Mouse (Mus musculus) heart, adult 9 months (tissue): ENCODE results near the gene B430306N03Rik.

ENCODE experiments used
- DNase-seq, 2 experiments: peaks; one replicate each; pipeline ENCODE4 v3.0.0; 2022; ENCODE audit warnings: low spot score in 2 of 2

The B430306N03Rik gene

DNA sequence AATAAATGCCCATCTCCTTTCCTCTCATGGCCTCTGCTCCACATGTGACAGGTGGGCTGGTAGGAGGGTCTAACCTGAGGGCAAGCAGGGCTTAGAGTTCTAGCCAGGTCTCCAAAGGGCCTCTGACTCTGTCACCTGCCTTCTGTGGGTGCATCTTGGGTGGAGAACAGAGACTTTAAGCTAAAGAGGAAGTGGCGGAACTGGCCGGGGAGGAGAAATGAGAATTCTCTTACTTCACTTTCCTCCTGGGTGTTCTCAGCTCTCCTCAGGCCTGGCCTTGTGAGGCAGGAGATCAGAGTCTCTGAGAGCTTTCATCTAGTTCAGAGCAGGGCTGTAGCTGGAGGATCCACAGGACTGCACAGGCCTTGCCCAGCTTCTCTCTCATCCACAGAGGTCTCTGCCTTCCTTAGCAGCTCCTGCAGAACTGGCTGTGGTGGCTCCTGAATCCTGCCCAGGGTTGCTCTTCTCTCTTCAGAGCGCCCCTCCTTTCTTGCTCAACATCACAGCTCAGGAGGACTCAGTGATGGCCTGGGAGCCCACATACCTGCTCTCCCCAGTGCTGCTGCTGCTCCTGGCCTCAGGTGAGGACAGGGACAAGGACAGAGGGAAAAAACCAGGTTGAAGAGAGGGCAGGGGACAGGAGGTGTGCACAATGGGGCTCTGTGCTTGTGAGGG lies at the start of gene B430306N03Rik:
B430306N03Rik (plus strand) TSS at position 237 of the 675 bp plus-strand sequence.
- DNase-seq: peak in 1 of 2 experiments; percentile 19

- no peak for DNase-seq
Observed at GRCm38 (mm10) chr17:48266610-48267304, 49.2 kb upstream of the B430306N03Rik start.

DNA sequence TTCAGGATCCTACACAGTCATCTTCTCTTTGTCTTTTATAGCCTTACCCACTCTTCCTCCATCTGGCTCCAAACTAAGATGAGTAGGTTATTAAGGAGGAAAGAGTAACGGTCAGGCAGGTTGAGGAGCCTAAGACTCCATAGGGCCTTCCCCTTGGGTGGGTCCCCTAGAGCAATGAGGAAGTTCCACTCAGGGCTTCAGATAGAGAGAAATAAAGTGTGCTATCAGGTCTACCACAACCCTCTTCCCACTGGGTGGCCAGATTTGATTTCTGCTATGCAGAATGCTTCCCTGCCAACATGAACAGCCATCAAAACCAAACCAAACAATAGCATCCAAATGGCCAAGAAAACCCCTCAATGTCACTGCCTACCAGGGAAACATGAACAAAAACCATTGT lies 48.4 kb upstream of the B430306N03Rik start:
- DNase-seq: no peak

DNA sequence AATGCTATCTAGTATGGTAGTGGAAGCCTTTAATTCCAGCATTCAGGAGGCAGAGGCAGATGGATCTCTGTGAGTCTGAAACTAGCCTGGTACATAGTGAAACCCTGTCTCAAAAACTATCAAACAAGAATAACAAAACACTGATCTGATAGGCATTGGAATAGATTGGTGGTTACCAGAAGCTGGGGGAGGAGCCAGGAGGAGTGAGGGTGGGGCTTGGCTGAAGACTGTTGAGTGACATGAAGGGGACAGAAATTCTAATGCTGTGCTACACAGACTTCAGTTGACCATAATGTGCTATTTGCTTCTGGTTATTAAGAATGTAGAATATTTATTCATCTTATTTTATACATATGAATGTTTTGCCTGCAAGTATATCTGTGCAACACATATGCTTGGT lies 47.7 kb upstream of the B430306N03Rik start:
- DNase-seq: no peak

DNA sequence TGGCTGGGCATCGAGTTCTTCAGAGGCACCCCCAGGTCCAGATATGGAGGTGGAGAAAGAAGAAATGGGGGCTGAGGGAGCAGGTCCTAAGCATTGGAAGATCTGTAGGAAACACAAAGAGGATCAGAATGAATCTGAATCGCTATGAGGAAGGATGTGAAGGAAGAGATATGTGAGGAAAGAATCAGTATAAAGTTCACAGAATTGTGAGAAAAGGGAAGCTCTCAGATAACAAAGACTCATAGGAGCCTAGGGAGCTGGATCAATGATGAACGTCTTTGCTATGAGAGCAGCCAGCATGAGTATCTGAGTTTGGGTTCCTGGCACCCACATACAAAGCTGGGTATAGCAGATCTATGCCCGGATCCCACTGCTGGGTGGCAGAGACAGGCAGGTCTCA lies 46.1 kb upstream of the B430306N03Rik start:
- no peak for DNase-seq

DNA sequence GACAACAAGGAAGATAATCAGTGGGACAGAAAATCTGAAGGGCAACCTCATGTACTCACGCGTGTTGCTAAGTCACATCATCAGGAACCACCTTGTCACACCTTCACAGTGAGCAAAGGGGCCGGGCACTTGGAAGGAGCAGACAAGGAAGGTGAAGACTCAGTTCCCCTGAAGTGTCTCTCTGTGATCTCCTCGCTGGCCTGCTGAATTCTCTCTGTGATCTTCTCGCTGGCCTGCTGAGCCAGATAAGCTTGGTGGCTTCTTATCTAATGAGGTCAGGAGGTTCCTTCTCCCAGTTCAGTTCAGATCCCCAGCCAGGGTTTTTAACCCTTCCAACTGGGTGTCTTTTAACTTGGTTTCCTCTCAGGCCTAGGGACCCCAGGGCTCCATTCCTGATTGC lies 43.8 kb upstream of the B430306N03Rik start:
- no peak for DNase-seq

- no peak for DNase-seq
Observed at GRCm38 (mm10) chr17:48272598-48272997, 43.3 kb upstream of the B430306N03Rik start.

- no peak for DNase-seq
Observed at GRCm38 (mm10) chr17:48274098-48274497, 41.8 kb upstream of the B430306N03Rik start.

GRCm38 (mm10) chr17:48274885-48275284 lies 41.1 kb upstream of the B430306N03Rik start:
- peak; percentile 20 to 64 for DNase-seq

- DNase-seq: no peak
Observed at GRCm38 (mm10) chr17:48275736-48276135, 40.2 kb upstream of the B430306N03Rik start.

DNA sequence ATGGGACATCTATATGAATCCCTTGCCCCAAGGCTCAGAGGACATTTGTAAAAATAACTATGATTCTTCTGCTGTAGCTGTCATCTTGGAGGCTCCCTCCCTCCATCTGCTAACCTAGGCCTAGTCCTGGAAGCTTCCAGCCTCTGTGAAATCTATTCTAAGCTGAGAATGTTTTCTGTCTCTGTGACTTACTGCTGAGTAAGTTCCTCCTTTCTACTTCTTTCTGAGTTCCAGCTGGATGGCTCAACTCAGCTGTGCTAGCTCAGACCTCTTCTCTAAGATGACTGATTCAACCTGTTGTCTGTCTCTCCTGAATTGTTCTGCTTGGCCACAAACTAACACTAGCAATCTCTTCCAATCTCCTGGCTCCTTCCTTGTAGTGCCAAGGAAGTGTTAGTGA lies 37.6 kb upstream of the B430306N03Rik start:
- DNase-seq: no peak

GRCm38 (mm10) chr17:48279002-48279401 lies 36.9 kb upstream of the B430306N03Rik start:
- no peak for DNase-seq

DNA sequence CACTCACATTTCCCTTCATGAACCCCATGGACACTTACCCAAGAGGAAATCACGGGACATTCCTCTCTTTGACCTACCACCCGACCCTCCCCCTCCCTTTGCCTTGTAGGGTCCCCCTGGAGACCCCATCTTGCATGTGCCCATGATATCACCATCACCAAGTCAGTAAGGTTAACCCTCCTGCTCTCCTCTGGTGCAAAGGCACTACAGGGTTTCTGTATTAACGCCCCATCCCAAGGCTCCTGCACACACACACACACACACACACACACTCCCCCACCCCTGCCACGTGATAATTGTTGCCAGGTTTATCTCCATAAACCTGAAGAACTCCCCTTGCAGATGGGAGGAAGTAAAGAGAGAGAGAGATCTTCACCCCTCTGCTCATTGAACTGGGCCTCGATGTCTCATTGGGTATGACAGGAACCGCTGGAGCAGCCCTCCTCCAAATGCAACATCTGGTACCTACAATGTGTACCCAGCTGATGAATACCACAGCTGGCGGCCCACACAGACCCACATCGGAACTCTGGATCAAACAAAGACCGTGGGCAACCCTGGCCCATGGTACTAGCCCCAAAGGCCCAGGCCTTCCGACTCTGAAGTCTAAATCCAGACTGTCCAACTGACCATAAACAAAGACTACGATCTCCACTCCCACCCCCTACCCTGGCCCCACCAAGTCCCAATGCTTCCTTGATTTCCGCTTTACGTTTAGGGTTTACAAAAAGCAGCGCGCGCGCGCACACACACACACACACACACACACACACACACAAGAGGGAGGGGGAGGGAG lies 34.8 kb upstream of the B430306N03Rik start:
- DNase-seq: no peak

GRCm38 (mm10) chr17:48281739-48282085 lies 34.2 kb upstream of the B430306N03Rik start:
- DNase-seq: no peak

DNA sequence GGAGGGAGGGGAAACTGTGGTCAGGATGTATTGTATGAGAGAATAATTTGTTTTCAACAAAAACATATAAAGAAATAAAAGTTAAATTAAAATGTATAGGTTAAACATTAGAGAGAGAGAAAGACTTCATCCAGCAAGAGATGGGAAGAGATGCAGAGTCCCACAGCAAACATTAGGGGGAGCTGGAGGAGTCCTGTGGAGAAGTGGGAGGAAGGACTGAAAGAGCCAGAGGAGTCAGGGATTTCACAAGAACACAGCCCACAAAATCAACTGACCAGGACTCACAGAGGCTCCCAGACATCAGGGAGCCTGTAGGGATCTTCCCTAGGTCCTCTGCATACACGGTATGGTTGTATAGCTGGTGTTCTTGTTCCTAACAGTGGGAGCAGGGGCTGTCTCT lies 29.2 kb upstream of the B430306N03Rik start:
- no peak for DNase-seq

GRCm38 (mm10) chr17:48287276-48287675 lies 28.7 kb upstream of the B430306N03Rik start:
- DNase-seq: no peak

GRCm38 (mm10) chr17:48293500-48294194 lies 22.3 kb upstream of the B430306N03Rik start:
- no peak for DNase-seq

GRCm38 (mm10) chr17:48299203-48299602 lies 16.7 kb upstream of the B430306N03Rik start, which contains the start of gene Treml2:
TSS of gene Treml2 (plus strand) at chr17:48299498.
- no peak for DNase-seq

DNA sequence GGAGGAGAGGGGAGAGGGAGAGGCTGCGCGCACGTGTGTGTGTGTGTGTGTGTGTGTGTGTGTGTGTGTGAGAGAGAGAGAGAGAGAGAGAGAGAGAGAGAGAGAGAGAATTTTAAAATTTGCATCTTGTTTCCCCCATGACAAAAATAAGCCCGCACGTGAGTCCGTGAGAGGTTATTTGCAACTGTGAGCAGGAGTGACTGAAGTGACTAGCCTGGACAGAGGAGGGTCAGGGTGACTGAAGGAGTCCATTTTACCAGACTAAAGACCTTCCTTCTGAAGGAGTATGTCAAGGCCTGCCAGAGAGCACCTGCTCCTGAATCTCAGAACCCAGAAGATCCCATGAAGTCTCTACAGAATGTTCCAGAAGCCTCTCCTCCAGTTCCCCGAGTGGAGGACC lies 16.2 kb upstream of the B430306N03Rik start:
- no peak for DNase-seq

DNA sequence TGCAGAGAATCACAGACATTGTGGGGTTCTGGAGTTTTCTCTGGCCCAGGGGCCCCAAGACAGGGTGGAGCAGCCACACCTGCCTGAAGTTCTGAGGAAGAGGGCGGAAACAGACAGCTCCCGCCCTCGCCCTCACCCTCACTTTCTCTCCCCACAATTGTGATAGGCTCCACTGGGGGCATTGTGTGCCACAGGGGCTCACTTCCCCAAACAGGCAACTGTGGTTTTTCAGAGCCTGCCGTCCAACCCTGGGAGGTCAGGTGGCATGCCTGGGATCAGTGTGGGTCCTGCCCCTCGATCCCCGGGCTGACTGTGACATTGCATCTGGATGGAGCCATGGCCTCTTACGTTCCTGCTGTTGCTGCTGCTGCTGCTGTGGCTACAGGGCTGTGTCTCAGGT lies 15.7 kb upstream of the B430306N03Rik start:
- DNase-seq: peak in 1 of 2 experiments; percentile 21

DNA sequence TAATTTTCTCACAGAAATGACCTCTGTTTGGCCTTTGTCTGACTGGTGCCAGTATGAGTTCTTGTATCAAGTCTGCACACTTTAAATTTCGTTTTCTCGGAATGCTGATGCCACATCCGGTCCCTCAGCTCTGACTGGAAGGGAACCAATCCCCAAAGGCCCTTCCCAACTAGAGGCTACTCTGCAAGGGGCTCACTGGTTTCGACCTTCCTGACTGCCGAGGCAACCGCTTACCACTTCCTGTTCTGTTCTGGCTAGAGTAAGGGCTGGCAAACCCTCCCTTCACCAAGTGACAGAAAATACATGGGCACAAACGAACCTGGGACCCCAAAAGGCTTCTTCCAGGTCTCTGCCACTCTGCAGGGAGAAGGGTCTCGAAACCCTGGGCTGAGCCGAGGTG lies 15.1 kb upstream of the B430306N03Rik start:
- no peak for DNase-seq

DNA sequence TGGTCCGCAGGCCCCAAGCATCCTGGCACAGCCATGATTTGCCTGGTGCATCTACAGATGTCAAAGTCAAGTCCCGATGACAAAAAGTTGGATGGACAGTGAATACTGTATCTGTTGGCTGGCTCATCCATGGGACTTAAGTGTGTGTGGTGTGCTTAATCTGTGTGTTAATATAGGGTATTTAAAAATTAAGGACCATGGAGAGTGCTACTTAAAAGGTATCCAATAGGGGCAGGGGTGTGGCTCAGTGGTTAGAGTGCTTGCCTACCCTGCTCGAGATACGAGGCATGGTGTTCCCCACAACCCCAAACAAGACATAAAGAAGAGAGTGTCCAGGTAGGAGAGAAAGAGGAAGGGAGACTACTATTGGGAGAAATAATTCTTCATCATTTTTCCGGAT lies 14.1 kb upstream of the B430306N03Rik start:
- no peak for DNase-seq
